Mouse (Mus musculus) forebrain, embryonic 12.5 days (tissue): ENCODE measurements around the gene Hivep1. TPM values are rescaled to one million over a fixed set of nuclear protein-coding genes. Genes with fewer than 3 reads are reported as not detected.
A peak's percentile ranks its signal among the peaks of the same experiment; 100 is the strongest.

Source experiments
- ATAC-seq: fragments of 200-750 bp; cut with Nextera tagmentation; 2 replicates; pipeline ENCODE4 v1.8.0; 2017; ENCODE audit warnings: moderate TSS enrichment; ENCODE audit not compliant: low FRiP score
- H3K27ac ChIP-seq: fragments of 300-500 bp; sonication (generic); 2 replicates; pipeline ENCODE4 v1.5.1; 2016; ENCODE audit warnings: mild to moderate bottlenecking
- H3K27me3 ChIP-seq: fragments of 300-500 bp; sonication (generic); 2 replicates; pipeline ENCODE4 v1.6.1; 2016; ENCODE audit warnings: mild to moderate bottlenecking
- H3K36me3 ChIP-seq: fragments of 300-500 bp; sonication (generic); replicated peaks from 2 replicates; pipeline ENCODE4 v1.6.1; 2016; ENCODE audit warnings: mild to moderate bottlenecking
- H3K4me1 ChIP-seq: fragments of 300-500 bp; sonication (generic); 2 replicates; pipeline ENCODE4 v1.6.1; 2016
- H3K4me2 ChIP-seq: fragments of 300-500 bp; sonication (generic); 2 replicates; pipeline ENCODE4 v1.6.1; 2016; ENCODE audit warnings: mild to moderate bottlenecking, moderate library complexity
- H3K4me3 ChIP-seq: fragments of 300-500 bp; sonication (generic); replicated peaks from 2 replicates; pipeline ENCODE4 v1.5.1; 2016; ENCODE audit warnings: mild to moderate bottlenecking
- H3K9ac ChIP-seq: fragments of 300-500 bp; sonication (generic); 2 replicates; pipeline ENCODE4 v1.6.1; 2016; ENCODE audit warnings: mild to moderate bottlenecking
- H3K9me3 ChIP-seq: fragments of 300-500 bp; sonication (generic); 2 replicates; pipeline ENCODE4 v1.6.1; 2016
- WGBS: fragments of 180-500 bp; shearing (Covaris S2); methylation state at CpG from one replicate; pipeline ENCODE4 v1.1.7; 2016; 5-methylcytosine and 5-hydroxymethylcytosine counted together
- polyA plus RNA-seq: library from polyadenylated mRNA; unstranded; fragments of >200 nt; fragmentation: Nextera tagmentation; extraction: Ambion mirVana; gene quantifications from 2 replicates; pipeline ENCODE4 v1.2.1, GENCODE M21; 2016

Hivep1 gene
- polyA plus RNA-seq, 1 experiment from 2014 or later = 17.4 TPM

- ATAC-seq = peak; percentile 66
- peak overlapping the region; percentile 90 for H3K4me3 ChIP-seq
- peak overlapping the region; percentile 97 for H3K27ac ChIP-seq
- under 1% methylated on average over 34 of the region's 41 CpGs for WGBS
- H3K27me3 ChIP-seq = peaks cover under 1% of the 10 kb centered on the region; the same call in 1 of the 2 replicates
- H3K4me2 ChIP-seq = peak overlapping the region; percentile 76
- H3K9me3 ChIP-seq = no peaks in the 10 kb centered on the region
- H3K36me3 ChIP-seq = peaks cover 12% of the 10 kb centered on the region
- peak overlapping the region; percentile 84 for H3K9ac ChIP-seq
- H3K4me1 ChIP-seq = peaks cover 27% of the 10 kb centered on the region
These were observed 1.1 kb downstream of the Hivep1 start for GRCm38 (mm10) chr13:42052696-42053541.

- Histone ChIP-seq H3K27ac (no peak overlapping the region), H3K27me3 (no peaks in the 10 kb centered on the region), H3K4me3 (peak overlapping the region; percentile 90), H3K4me2 (peak overlapping the region; percentile 76), H3K9ac (peak overlapping the region; percentile 84; the same call in 1 of the 2 replicates), H3K4me1 (peaks cover 27% of the 10 kb centered on the region), H3K9me3 (no peaks in the 10 kb centered on the region), H3K36me3 (peaks cover 14% of the 10 kb centered on the region)
- WGBS = 37% methylated on average over 2 of the region's 2 CpGs
- ATAC-seq = no peak
These were observed 1.8 kb downstream of the Hivep1 start for GRCm38 (mm10) chr13:42053656-42054055.

GRCm38 (mm10) chr13:42054138-42054537 is 2.3 kb downstream of the Hivep1 start:
- Histone ChIP-seq H3K4me3 (no peak overlapping the region), H3K36me3 (peaks cover 16% of the 10 kb centered on the region), H3K9ac (no peak overlapping the region), H3K4me2 (no peak overlapping the region), H3K27me3 (no peaks in the 10 kb centered on the region), H3K9me3 (no peaks in the 10 kb centered on the region), H3K27ac (no peak overlapping the region), H3K4me1 (peaks cover 22% of the 10 kb centered on the region)
- no peak for ATAC-seq
- WGBS = 61% methylated on average over 3 of the region's 3 CpGs

GRCm38 (mm10) chr13:42056712-42057332 is 5.0 kb downstream of the Hivep1 start:
- Histone ChIP-seq H3K4me2 (no peak overlapping the region), H3K36me3 (peaks cover 36% of the 10 kb centered on the region), H3K27me3 (no peaks in the 10 kb centered on the region), H3K9me3 (no peaks in the 10 kb centered on the region), H3K4me1 (peaks cover 16% of the 10 kb centered on the region), H3K27ac (no peak overlapping the region), H3K9ac (no peak overlapping the region), H3K4me3 (no peak overlapping the region)
- ATAC-seq = no peak
- WGBS = 96% methylated on average over 2 of the region's 2 CpGs

GRCm38 (mm10) chr13:42060846-42061630 is 9.2 kb downstream of the Hivep1 start:
- no peak overlapping the region for H3K9ac ChIP-seq
- no peak for ATAC-seq
- WGBS = 95% methylated on average over 10 of the region's 10 CpGs
- H3K4me1 ChIP-seq = no peaks in the 10 kb centered on the region
- no peak overlapping the region for H3K27ac ChIP-seq
- H3K9me3 ChIP-seq = no peaks in the 10 kb centered on the region
- no peaks in the 10 kb centered on the region for H3K27me3 ChIP-seq
- no peak overlapping the region for H3K4me3 ChIP-seq
- no peak overlapping the region for H3K4me2 ChIP-seq
- H3K36me3 ChIP-seq = peaks cover 56% of the 10 kb centered on the region

GRCm38 (mm10) chr13:42064257-42064656 is 12.4 kb downstream of the Hivep1 start:
- ATAC-seq = no peak
- no peaks in the 10 kb centered on the region for H3K27me3 ChIP-seq
- peaks cover 56% of the 10 kb centered on the region for H3K36me3 ChIP-seq
- H3K4me1 ChIP-seq = no peaks in the 10 kb centered on the region
- no peak overlapping the region for H3K4me2 ChIP-seq
- no peak overlapping the region for H3K9ac ChIP-seq
- no peak overlapping the region for H3K4me3 ChIP-seq
- H3K9me3 ChIP-seq = no peaks in the 10 kb centered on the region
- no peak overlapping the region for H3K27ac ChIP-seq

GRCm38 (mm10) chr13:42070236-42070635 is 18.4 kb downstream of the Hivep1 start:
- no peaks in the 10 kb centered on the region for H3K9me3 ChIP-seq
- no peak overlapping the region for H3K27ac ChIP-seq
- H3K4me2 ChIP-seq = no peak overlapping the region
- H3K36me3 ChIP-seq = peaks cover 29% of the 10 kb centered on the region
- whole genome bisulfite sequencing = 76% methylated on average over 4 of the region's 4 CpGs
- no peak for ATAC-seq
- no peak overlapping the region for H3K4me3 ChIP-seq
- H3K9ac ChIP-seq = no peak overlapping the region
- no peaks in the 10 kb centered on the region for H3K27me3 ChIP-seq
- peaks cover 12% of the 10 kb centered on the region for H3K4me1 ChIP-seq

- Histone ChIP-seq H3K9me3 (no peaks in the 10 kb centered on the region), H3K4me2 (no peak overlapping the region), H3K27me3 (no peaks in the 10 kb centered on the region), H3K9ac (no peak overlapping the region), H3K36me3 (peaks cover 24% of the 10 kb centered on the region), H3K4me1 (peaks cover 12% of the 10 kb centered on the region), H3K27ac (no peak overlapping the region), H3K4me3 (no peak overlapping the region)
- 88% methylated on average over 6 of the region's 6 CpGs for WGBS
- ATAC-seq = no peak
These were observed 19.2 kb downstream of the Hivep1 start for GRCm38 (mm10) chr13:42071011-42071410.

GRCm38 (mm10) chr13:42073285-42073684 is 21.5 kb downstream of the Hivep1 start:
- WGBS = 86% methylated on average over 6 of the region's 6 CpGs
- H3K4me2 ChIP-seq = no peak overlapping the region
- no peak for ATAC-seq

GRCm38 (mm10) chr13:42075546-42075945 is 23.7 kb downstream of the Hivep1 start:
- H3K4me2 ChIP-seq = no peak overlapping the region
- H3K4me1 ChIP-seq = peaks cover 4% of the 10 kb centered on the region; the same call in 1 of the 2 replicates
- WGBS = 94% methylated on average over 5 of the region's 5 CpGs
- H3K36me3 ChIP-seq = peaks cover 32% of the 10 kb centered on the region
- H3K9me3 ChIP-seq = no peaks in the 10 kb centered on the region
- ATAC-seq = no peak
- H3K4me3 ChIP-seq = no peak overlapping the region
- H3K27me3 ChIP-seq = no peaks in the 10 kb centered on the region
- H3K27ac ChIP-seq = no peak overlapping the region
- H3K9ac ChIP-seq = no peak overlapping the region

More at GRCm38 (mm10) chr13:42073285-42073684, 21.5 kb downstream of the Hivep1 start:
- H3K9ac ChIP-seq = no peak overlapping the region
- H3K4me3 ChIP-seq = no peak overlapping the region
- H3K27me3 ChIP-seq = no peaks in the 10 kb centered on the region
- peaks cover 12% of the 10 kb centered on the region for H3K4me1 ChIP-seq
- no peaks in the 10 kb centered on the region for H3K9me3 ChIP-seq
- H3K27ac ChIP-seq = no peak overlapping the region
- H3K36me3 ChIP-seq = peaks cover 32% of the 10 kb centered on the region

GRCm38 (mm10) chr13:42076751-42077302 is 25.0 kb downstream of the Hivep1 start:
- Histone ChIP-seq H3K9me3 (no peaks in the 10 kb centered on the region), H3K36me3 (peaks cover 29% of the 10 kb centered on the region), H3K4me1 (no peaks in the 10 kb centered on the region), H3K27me3 (no peaks in the 10 kb centered on the region), H3K9ac (no peak overlapping the region), H3K4me2 (no peak overlapping the region), H3K27ac (no peak overlapping the region), H3K4me3 (no peak overlapping the region)
- 96% methylated on average over 5 of the region's 5 CpGs for WGBS
- no peak for ATAC-seq

- Histone ChIP-seq H3K4me1 (no peaks in the 10 kb centered on the region), H3K27me3 (no peaks in the 10 kb centered on the region), H3K4me2 (no peak overlapping the region), H3K36me3 (peaks cover 31% of the 10 kb centered on the region), H3K27ac (no peak overlapping the region), H3K9ac (no peak overlapping the region), H3K4me3 (no peak overlapping the region), H3K9me3 (no peaks in the 10 kb centered on the region)
- 89% methylated on average over 3 of the region's 3 CpGs for WGBS
- ATAC-seq = no peak
These were observed 25.8 kb downstream of the Hivep1 start for GRCm38 (mm10) chr13:42077629-42078028.
